Mouse (Mus musculus) lung, adult 2 months (tissue): ENCODE results near the gene Prpf39.

ENCODE experiments used
- CTCF ChIP-seq: fragments of 200-500 bp; IDR thresholded peaks from 2 replicates; pipeline ENCODE4 v1.5.1; 2011; ENCODE audit warnings: mild to moderate bottlenecking, low read length, control low read depth; ENCODE audit not compliant: insufficient read depth
- POLR2A ChIP-seq: fragments of 200-500 bp; IDR thresholded peaks from 2 replicates; pipeline ENCODE4 v1.6.1; 2011; ENCODE audit warnings: low read depth, mild to moderate bottlenecking, control low read depth, low read length, borderline replicate concordance; ENCODE audit errors: extremely low read depth

- TF ChIP-seq CTCF (no peak), POLR2A (no peak)
Observed at GRCm38 (mm10) chr12:65108746-65109145, 72.6 kb downstream of the Prpf39 start.
